Mouse (Mus musculus): ENCODE data around the gene Lrp3. TPM values are rescaled to one million over a fixed set of nuclear protein-coding genes. Genes with fewer than 3 reads are reported as not detected.
A peak's percentile ranks its signal among the peaks of the same experiment; 100 is the strongest.

Gene Lrp3
- polyA plus RNA-seq, 1 experiment from 2014 or later, result 21.6 TPM

- ATAC-seq (ENCODE audit: insufficient read depth, low FRiP score, low TSS enrichment) (no peak), DNase-seq (ENCODE audit: low spot score) (peak; percentile 63)
- Histone ChIP-seq H3K4me1 (ENCODE audit: control insufficient read depth, insufficient read depth, low read length) (no peaks in the 10 kb centered on the region), H3K9ac (ENCODE audit: low read length) (no peak overlapping the region), H3K9me3 (ENCODE audit: control insufficient read depth, low read length) (no peaks in the 10 kb centered on the region), H3K27me3 (ENCODE audit: control insufficient read depth, insufficient read depth, low read length) (0 out of 2 replicates have a peak, but pooled peaks cover 5% of the 10 kb centered on the region), H3K27ac (ENCODE audit: low read depth, low read length) (no peak overlapping the region), H3K36me3 (ENCODE audit: control insufficient read depth, insufficient read depth, low read length) (no peaks in the 10 kb centered on the region), H3K4me2 (ENCODE audit: low read depth) (no peak overlapping the region), H3K4me3 (ENCODE audit: low read depth, low read length) (no peak overlapping the region)
- WGBS, result 53% methylated on average over 18 of the region's 18 CpGs
These were observed 38.6 kb downstream of the Lrp3 start for GRCm38 (mm10) chr7:35176412-35177381.

DNA sequence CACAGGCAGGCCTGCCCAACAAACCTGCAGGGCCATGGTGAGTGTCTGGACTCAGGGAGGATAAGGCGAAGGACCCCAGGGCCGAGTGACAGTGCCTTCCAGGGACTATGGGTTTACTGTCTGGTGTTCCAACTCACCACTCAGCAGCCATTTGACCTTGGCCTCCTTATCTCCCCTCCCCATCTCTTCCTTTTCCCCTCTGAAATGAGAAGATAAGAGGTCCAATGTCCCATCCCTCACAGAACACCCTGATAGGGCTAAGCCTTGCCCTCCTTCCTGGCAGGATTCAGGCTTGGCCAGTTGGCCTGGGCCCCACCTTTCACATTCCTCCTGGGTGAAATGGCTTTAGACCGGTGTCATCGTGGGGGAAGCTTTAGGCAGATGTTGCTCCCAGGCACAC, 39.8 kb downstream of the Lrp3 start:
- no peaks in the 10 kb centered on the region for H3K9me3 ChIP-seq (ENCODE audit: control insufficient read depth, low read length)
- no peaks in the 10 kb centered on the region for H3K4me1 ChIP-seq (ENCODE audit: control insufficient read depth, insufficient read depth, low read length)
- no peaks in the 10 kb centered on the region for H3K36me3 ChIP-seq (ENCODE audit: control insufficient read depth, insufficient read depth, low read length)
- DNase-seq (ENCODE audit: low spot score) (no peak), ATAC-seq (ENCODE audit: insufficient read depth, low FRiP score, low TSS enrichment) (no peak)
- H3K4me2 ChIP-seq (ENCODE audit: low read depth), result no peak overlapping the region
- WGBS, result 83% methylated on average over 4 of the region's 4 CpGs
- H3K4me3 ChIP-seq (ENCODE audit: low read depth, low read length), result no peak overlapping the region
- no peak overlapping the region for H3K27ac ChIP-seq (ENCODE audit: low read depth, low read length)
- no peak overlapping the region for H3K9ac ChIP-seq (ENCODE audit: low read length)
- 0 out of 2 replicates have a peak, but pooled peaks cover 5% of the 10 kb centered on the region for H3K27me3 ChIP-seq (ENCODE audit: control insufficient read depth, insufficient read depth, low read length)

DNA sequence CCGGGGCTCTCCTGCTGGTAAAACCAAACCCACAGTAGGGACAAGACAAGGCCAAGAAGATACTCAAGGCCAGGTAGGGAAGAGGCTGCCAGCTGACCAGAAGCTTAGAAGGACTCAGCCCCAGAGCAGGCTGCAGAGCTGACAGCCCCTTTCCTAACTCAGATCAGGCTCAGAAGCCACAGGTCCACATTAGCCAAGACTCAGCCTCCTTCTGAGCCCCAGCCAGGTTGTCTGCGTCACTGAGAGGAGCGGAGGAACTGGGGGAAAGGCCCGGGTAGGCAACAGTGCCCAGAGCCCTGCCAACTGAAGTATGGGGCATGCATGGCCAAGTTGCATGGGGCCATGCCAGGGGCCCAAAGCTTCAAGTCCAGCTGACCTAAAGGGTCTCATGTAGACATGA, 42.8 kb downstream of the Lrp3 start:
- Histone ChIP-seq H3K9ac (ENCODE audit: low read length) (no peak overlapping the region), H3K4me1 (ENCODE audit: control insufficient read depth, insufficient read depth, low read length) (no peaks in the 10 kb centered on the region), H3K4me3 (ENCODE audit: low read depth, low read length) (no peak overlapping the region), H3K27me3 (ENCODE audit: control insufficient read depth, insufficient read depth, low read length) (0 out of 2 replicates have a peak, but pooled peaks cover 5% of the 10 kb centered on the region), H3K9me3 (ENCODE audit: control insufficient read depth, low read length) (no peaks in the 10 kb centered on the region), H3K27ac (ENCODE audit: low read depth, low read length) (no peak overlapping the region), H3K4me2 (ENCODE audit: low read depth) (no peak overlapping the region), H3K36me3 (ENCODE audit: control insufficient read depth, insufficient read depth, low read length) (no peaks in the 10 kb centered on the region)
- ATAC-seq (ENCODE audit: insufficient read depth, low FRiP score, low TSS enrichment) (no peak), DNase-seq (ENCODE audit: low spot score) (no peak)
- 69% methylated on average over 4 of the region's 4 CpGs for WGBS

DNA sequence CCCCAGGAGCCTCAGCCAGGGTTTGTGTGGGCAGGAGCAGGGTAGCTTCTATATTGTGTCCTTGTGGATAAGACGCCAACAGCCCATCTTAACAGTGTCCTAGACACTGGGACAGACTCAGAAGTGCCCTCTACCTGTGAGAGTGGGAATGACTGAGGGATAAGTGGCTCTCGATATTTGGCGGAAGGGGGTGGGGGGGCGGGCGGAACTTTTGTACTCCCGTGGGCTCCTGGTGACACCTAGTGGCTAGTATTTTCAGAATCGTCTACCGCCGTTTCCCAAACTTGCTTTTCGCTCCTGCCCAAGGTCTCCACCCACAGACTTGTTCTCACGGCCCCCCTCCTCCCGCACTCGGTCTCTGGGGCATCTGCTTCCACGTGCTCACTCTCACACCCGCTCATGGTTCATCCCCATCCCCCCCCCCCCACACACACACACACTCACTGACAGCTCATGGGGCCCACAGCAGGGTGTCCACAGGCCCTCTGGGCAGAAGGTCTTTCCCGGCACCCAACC, 43.4 kb downstream of the Lrp3 start:
- peak; percentile 68; the same call in 1 of the 2 replicates for ATAC-seq (ENCODE audit: insufficient read depth, low FRiP score, low TSS enrichment)
- H3K4me3 ChIP-seq (ENCODE audit: low read depth, low read length), result no peak overlapping the region
- H3K4me1 ChIP-seq (ENCODE audit: control insufficient read depth, insufficient read depth, low read length), result no peaks in the 10 kb centered on the region
- no peak overlapping the region for H3K9ac ChIP-seq (ENCODE audit: low read length)
- no peak overlapping the region for H3K27ac ChIP-seq (ENCODE audit: low read depth, low read length)
- no peaks in the 10 kb centered on the region for H3K9me3 ChIP-seq (ENCODE audit: control insufficient read depth, low read length)
- H3K4me2 ChIP-seq (ENCODE audit: low read depth), result no peak overlapping the region
- DNase-seq (ENCODE audit: low spot score), result peak; percentile 86
- 0 out of 2 replicates have a peak, but pooled peaks cover 5% of the 10 kb centered on the region for H3K27me3 ChIP-seq (ENCODE audit: control insufficient read depth, insufficient read depth, low read length)
- 2% methylated on average over 16 of the region's 16 CpGs for WGBS
- no peaks in the 10 kb centered on the region for H3K36me3 ChIP-seq (ENCODE audit: control insufficient read depth, insufficient read depth, low read length)

DNA sequence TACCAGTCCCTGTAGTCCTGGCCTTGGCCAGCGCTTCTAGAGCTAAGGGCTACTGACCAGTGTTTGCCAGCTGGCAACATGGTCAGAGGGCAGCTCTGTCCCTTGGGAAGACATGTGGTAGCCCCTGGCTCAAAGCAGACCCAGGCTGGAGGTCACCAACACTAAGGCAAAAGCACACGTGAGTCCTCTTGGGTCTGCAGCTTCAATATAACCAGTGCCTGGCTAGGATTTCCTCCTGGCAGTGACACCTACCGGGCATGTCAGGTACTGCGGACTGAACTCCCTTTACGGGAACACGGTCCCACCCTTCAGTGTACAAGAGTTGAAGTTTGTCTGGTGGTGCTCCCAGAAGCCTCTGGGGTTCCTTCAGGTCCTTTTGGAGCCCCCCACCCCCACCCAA, 46.0 kb downstream of the Lrp3 start:
- Histone ChIP-seq H3K4me2 (ENCODE audit: low read depth) (no peak overlapping the region), H3K27me3 (ENCODE audit: control insufficient read depth, insufficient read depth, low read length) (0 out of 2 replicates have a peak, but pooled peaks cover 5% of the 10 kb centered on the region), H3K36me3 (ENCODE audit: control insufficient read depth, insufficient read depth, low read length) (no peaks in the 10 kb centered on the region), H3K9me3 (ENCODE audit: control insufficient read depth, low read length) (no peaks in the 10 kb centered on the region), H3K9ac (ENCODE audit: low read length) (no peak overlapping the region), H3K27ac (ENCODE audit: low read depth, low read length) (no peak overlapping the region), H3K4me1 (ENCODE audit: control insufficient read depth, insufficient read depth, low read length) (no peaks in the 10 kb centered on the region), H3K4me3 (ENCODE audit: low read depth, low read length) (no peak overlapping the region)
- peak; percentile 20; the same call in 1 of the 2 replicates for ATAC-seq (ENCODE audit: insufficient read depth, low FRiP score, low TSS enrichment)
- WGBS, result 15% methylated on average over 6 of the region's 6 CpGs
- DNase-seq (ENCODE audit: low spot score), result peak; percentile 85

DNA sequence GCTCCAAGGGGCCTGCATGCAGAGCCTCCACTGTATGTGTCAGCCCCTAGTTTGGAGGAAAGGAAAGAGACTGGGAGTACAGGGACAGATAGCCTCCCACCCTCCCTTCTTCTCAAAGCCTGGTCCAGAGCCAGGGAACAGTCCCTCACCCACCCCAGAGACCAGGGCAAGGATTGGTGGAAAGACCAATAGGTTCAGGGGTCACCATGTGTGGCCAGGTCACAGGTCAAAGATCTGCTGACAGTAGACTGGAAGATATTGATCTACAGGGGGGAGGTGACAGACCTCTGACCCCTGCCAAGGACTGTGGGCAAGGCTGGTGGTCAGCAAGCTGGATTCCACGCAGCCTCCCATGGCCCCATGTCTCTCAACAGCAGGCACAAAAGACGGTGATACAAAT, 47.4 kb downstream of the Lrp3 start:
- ATAC-seq (ENCODE audit: insufficient read depth, low FRiP score, low TSS enrichment), result no peak
- Histone ChIP-seq H3K4me1 (ENCODE audit: control insufficient read depth, insufficient read depth, low read length) (no peaks in the 10 kb centered on the region), H3K4me2 (ENCODE audit: low read depth) (no peak overlapping the region), H3K9ac (ENCODE audit: low read length) (no peak overlapping the region), H3K36me3 (ENCODE audit: control insufficient read depth, insufficient read depth, low read length) (no peaks in the 10 kb centered on the region), H3K27ac (ENCODE audit: low read depth, low read length) (no peak overlapping the region), H3K4me3 (ENCODE audit: low read depth, low read length) (no peak overlapping the region), H3K9me3 (ENCODE audit: control insufficient read depth, low read length) (no peaks in the 10 kb centered on the region), H3K27me3 (ENCODE audit: control insufficient read depth, insufficient read depth, low read length) (0 out of 2 replicates have a peak, but pooled peaks cover 4% of the 10 kb centered on the region)
- no peak for DNase-seq (ENCODE audit: low spot score)
- 33% methylated on average over 2 of the region's 2 CpGs for whole genome bisulfite sequencing

GRCm38 (mm10) chr7:35166988-35167387, 48.3 kb downstream of the Lrp3 start:
- Histone ChIP-seq H3K27ac (ENCODE audit: low read depth, low read length) (no peak overlapping the region), H3K4me1 (ENCODE audit: control insufficient read depth, insufficient read depth, low read length) (no peaks in the 10 kb centered on the region), H3K4me2 (ENCODE audit: low read depth) (no peak overlapping the region), H3K27me3 (ENCODE audit: control insufficient read depth, insufficient read depth, low read length) (no peaks in the 10 kb centered on the region), H3K9ac (ENCODE audit: low read length) (no peak overlapping the region), H3K4me3 (ENCODE audit: low read depth, low read length) (no peak overlapping the region), H3K36me3 (ENCODE audit: control insufficient read depth, insufficient read depth, low read length) (no peaks in the 10 kb centered on the region), H3K9me3 (ENCODE audit: control insufficient read depth, low read length) (no peaks in the 10 kb centered on the region)
- no peak for ATAC-seq (ENCODE audit: insufficient read depth, low FRiP score, low TSS enrichment)
- no peak for DNase-seq (ENCODE audit: low spot score)
- 75% methylated on average over 5 of the region's 5 CpGs for WGBS

- ATAC-seq (ENCODE audit: insufficient read depth, low FRiP score, low TSS enrichment), result no peak
- no peaks in the 10 kb centered on the region for H3K4me1 ChIP-seq (ENCODE audit: control insufficient read depth, insufficient read depth, low read length)
- H3K9me3 ChIP-seq (ENCODE audit: control insufficient read depth, low read length), result no peaks in the 10 kb centered on the region
- no peak overlapping the region for H3K4me2 ChIP-seq (ENCODE audit: low read depth)
- H3K36me3 ChIP-seq (ENCODE audit: control insufficient read depth, insufficient read depth, low read length), result no peaks in the 10 kb centered on the region
- WGBS, result 77% methylated on average over 6 of the region's 6 CpGs
- H3K9ac ChIP-seq (ENCODE audit: low read length), result no peak overlapping the region
- H3K27ac ChIP-seq (ENCODE audit: low read depth, low read length), result no peak overlapping the region
- no peak overlapping the region for H3K4me3 ChIP-seq (ENCODE audit: low read depth, low read length)
- DNase-seq (ENCODE audit: low spot score), result no peak
- H3K27me3 ChIP-seq (ENCODE audit: control insufficient read depth, insufficient read depth, low read length), result no peaks in the 10 kb centered on the region
These were observed 51.2 kb downstream of the Lrp3 start for GRCm38 (mm10) chr7:35164131-35164530.
